Mouse (Mus musculus): ENCODE data around the gene Tmem38b.

DNA sequence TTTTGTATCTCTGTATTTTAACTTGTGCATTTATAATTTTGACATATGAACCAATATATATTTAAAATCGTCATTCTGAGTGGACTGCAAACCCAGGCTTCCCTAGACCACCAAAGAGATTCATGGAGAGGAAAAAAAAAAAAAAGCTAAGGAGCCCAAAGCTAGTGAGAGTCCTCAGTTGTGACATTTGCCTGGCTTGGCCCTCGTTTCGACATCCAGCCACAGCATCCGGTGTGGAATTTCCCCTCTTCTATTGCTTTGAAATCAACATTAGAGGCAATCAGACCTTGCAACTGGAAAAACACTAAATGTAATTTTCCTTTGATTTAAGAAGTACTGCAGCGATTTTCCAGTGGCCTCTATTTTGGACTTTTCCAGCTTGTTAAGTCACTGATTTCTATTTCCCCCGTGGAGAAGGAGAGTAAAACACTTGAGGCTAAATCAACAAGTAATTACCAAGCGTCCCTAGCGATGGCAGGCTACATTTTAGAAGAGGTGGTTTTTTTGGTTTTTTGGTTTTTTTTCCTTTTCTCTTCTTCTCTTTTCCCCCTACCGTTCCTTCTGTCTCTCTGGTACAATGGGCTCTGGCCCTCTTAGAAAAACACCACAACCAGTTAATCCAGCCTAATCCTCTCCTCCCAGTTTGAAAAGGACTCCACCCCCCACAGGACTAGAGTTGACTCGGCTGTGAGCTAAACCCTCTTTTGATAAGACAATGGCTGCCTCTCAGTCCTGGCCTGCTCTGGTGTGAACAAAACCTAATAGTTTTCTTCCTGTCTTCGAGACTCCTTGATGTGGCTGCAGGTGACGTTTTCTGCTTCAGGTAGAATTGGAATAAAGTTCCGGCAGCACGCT lies 43.4 kb upstream of the Tmem38b start:
- TF ChIP-seq POLR2A (IDR thresholded peaks at IDR 0.05; ENCODE audit: control insufficient read depth, low read depth, low read length) (no peak), CTCF (IDR thresholded peaks at IDR 0.05; ENCODE audit: control insufficient read depth, insufficient read depth, insufficient replicate concordance, low read depth, low read length) (no peak)

All from testis, adult 2 months (tissue).